Mouse (Mus musculus): ENCODE data around the gene Ltbp3.

DNA sequence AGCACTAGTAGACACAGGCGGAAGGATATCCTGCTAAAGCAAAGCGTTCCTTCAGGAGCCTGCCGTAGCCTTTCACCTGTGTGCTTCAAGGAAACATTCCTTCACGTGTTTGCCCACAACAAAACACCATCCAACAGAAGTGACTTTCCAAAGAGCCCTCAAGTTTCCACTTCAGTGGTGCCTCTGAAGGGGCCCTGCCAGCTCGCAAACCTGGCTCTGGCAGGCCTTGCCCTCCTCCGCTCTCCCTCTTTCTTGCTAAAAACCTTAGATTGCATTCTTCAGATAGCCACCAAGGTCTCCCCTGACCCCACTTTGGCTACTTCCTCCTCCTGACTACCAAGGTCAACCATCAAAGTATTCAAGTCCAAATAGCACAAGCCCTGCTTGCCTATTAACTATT lies 40.8 kb downstream of the Ltbp3 start:
- no peak for TF ChIP-seq GATA1 (IDR thresholded peaks at IDR 0.05; ENCODE audit: low read length)
- TF ChIP-seq TAL1 (IDR thresholded peaks at IDR 0.05; ENCODE audit: low read length), result no peak

All from erythroblast, embryonic 14.5 days (primary cell).